Mouse (Mus musculus): ENCODE data around the gene Slc25a31. TPM values are rescaled to one million over a fixed set of nuclear protein-coding genes. Genes with fewer than 3 reads are reported as not detected.

Gene Slc25a31
- polyA plus RNA-seq (2014; fragmentation: Nextera tagmentation; extraction: Ambion mirVana), result 0.44 and 0.59 TPM in 2 replicates

DNA sequence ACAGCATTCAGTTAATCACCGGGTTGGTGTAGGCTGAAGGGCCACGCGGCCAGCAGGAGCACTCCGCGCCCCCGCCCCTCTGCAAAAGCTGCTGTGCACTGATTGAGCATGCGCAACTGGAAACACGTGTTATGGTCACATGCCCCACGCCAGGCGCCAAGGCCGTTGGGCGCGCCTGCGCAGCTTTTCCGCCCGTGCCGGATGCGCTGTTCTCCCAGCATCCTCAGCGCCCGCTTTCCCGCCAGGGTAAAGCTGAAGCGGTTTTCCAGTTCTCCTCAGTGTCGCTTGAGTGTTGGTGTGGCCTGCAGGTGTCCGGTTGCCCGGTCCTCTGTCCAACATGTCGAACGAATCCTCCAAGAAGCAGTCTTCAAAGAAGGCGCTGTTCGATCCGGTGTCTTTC is at the start of gene Slc25a31:
Slc25a31 (plus strand) TSS at position 201 of the 400 bp plus-strand sequence.
- ATAC-seq (ENCODE audit: low FRiP score) (0 out of 2 replicates have a peak, but pooled peaks have one; percentile 17), DNase-seq (ENCODE audit: low spot score) (no peak)
- no peaks in the 10 kb centered on the region; the same call in 1 of the 2 replicates for H3K36me3 ChIP-seq (replicated peaks; ENCODE audit: control insufficient read depth, insufficient read depth)
- H3K27me3 ChIP-seq (ENCODE audit: control insufficient read depth, insufficient read depth, low read length), result no peaks in the 10 kb centered on the region
- H3K4me1 ChIP-seq (replicated peaks; ENCODE audit: control insufficient read depth, insufficient read depth, low read length), result no peaks in the 10 kb centered on the region
- H3K9me3 ChIP-seq (ENCODE audit: control insufficient read depth, low read length), result no peaks in the 10 kb centered on the region
- WGBS, result 92% methylated on average over 30 of the region's 30 CpGs
- no peak within 1 kb of the TSS for H3K4me2 ChIP-seq (replicated peaks)
- no peak within 1 kb of the TSS for H3K27ac ChIP-seq
- no peak within 1 kb of the TSS for H3K4me3 ChIP-seq (replicated peaks; ENCODE audit: low read length)
- H3K9ac ChIP-seq, result no peak within 1 kb of the TSS

GRCm38 (mm10) chr3:40660231-40660630 is 48.4 kb upstream of the Slc25a31 start:
- H3K4me3 ChIP-seq (replicated peaks; ENCODE audit: low read length), result no peak overlapping the region
- ATAC-seq (ENCODE audit: low FRiP score), result no peak
- no peaks in the 10 kb centered on the region for H3K4me1 ChIP-seq (replicated peaks; ENCODE audit: control insufficient read depth, insufficient read depth, low read length)
- H3K9ac ChIP-seq, result no peak overlapping the region
- no peak overlapping the region for H3K4me2 ChIP-seq (replicated peaks)
- H3K27ac ChIP-seq, result no peak overlapping the region
- no peak for DNase-seq (ENCODE audit: low spot score)
- peaks cover 17% of the 10 kb centered on the region; the same call in 1 of the 2 replicates for H3K36me3 ChIP-seq (replicated peaks; ENCODE audit: control insufficient read depth, insufficient read depth)
- WGBS, result 97% methylated on average over 2 of the region's 2 CpGs
- H3K9me3 ChIP-seq (ENCODE audit: control insufficient read depth, low read length), result no peaks in the 10 kb centered on the region
- H3K27me3 ChIP-seq (ENCODE audit: control insufficient read depth, insufficient read depth, low read length), result no peaks in the 10 kb centered on the region

GRCm38 (mm10) chr3:40666109-40666508 is 42.5 kb upstream of the Slc25a31 start:
- no peak overlapping the region for H3K9ac ChIP-seq
- no peak for DNase-seq (ENCODE audit: low spot score)

DNA sequence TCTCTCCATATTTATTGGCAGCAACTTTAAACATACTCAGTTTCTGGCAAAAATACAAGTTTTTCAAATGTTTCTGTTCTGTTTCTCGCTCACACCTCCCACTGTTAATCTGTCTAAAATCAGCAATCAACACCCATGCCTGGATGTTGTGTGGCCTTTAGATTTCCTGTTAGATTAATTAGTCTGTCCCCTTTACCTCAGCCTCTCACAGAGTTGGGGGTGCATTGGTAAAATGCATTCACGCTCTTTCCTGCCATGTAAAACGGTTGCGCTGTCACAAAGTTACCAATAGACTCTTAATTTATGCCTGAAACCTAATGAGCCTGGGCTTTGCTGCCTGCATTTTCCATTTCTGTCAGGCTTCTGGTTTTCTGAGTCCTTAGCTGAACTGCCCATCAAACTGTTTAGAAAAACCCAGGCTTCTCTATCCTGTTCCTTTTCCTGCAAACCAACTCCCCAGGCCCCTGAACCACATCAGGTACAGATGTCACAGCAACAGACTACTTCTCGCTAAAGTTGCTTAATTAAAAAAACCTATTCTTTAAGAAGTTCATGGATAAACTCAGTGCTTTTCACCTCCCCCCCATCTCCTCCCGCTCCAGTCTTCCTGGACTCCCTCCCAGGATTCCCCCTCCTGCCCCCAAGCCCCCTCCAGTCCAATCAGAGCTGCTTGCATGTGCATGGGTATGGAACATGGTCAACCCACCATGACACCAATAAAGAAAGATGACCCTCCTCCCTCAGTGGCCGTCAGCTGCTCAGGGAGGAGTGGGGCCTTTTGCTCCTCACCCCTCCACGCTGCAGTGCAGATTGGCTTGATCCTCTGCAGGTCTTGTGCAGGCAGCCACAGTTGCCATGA is 41.6 kb upstream of the Slc25a31 start:
- DNase-seq (ENCODE audit: low spot score) (no peak), ATAC-seq (ENCODE audit: low FRiP score) (no peak)
- H3K27me3 ChIP-seq (ENCODE audit: control insufficient read depth, insufficient read depth, low read length), result no peaks in the 10 kb centered on the region
- H3K36me3 ChIP-seq (replicated peaks; ENCODE audit: control insufficient read depth, insufficient read depth), result peaks cover 15% of the 10 kb centered on the region; the same call in 1 of the 2 replicates
- H3K9me3 ChIP-seq (ENCODE audit: control insufficient read depth, low read length), result no peaks in the 10 kb centered on the region
- H3K9ac ChIP-seq, result no peak overlapping the region
- 77% methylated on average over 8 of the region's 8 CpGs for WGBS
- H3K4me3 ChIP-seq (replicated peaks; ENCODE audit: low read length), result no peak overlapping the region
- H3K4me2 ChIP-seq (replicated peaks), result no peak overlapping the region
- H3K27ac ChIP-seq, result no peak overlapping the region
- no peaks in the 10 kb centered on the region for H3K4me1 ChIP-seq (replicated peaks; ENCODE audit: control insufficient read depth, insufficient read depth, low read length)

More at GRCm38 (mm10) chr3:40666109-40666508, 42.5 kb upstream of the Slc25a31 start:
- no peak overlapping the region for H3K4me3 ChIP-seq (replicated peaks; ENCODE audit: low read length)
- no peaks in the 10 kb centered on the region for H3K9me3 ChIP-seq (ENCODE audit: control insufficient read depth, low read length)
- WGBS, result 85% methylated on average over 4 of the region's 4 CpGs
- ATAC-seq (ENCODE audit: low FRiP score), result no peak
- H3K4me2 ChIP-seq (replicated peaks), result no peak overlapping the region
- H3K36me3 ChIP-seq (replicated peaks; ENCODE audit: control insufficient read depth, insufficient read depth), result peaks cover 15% of the 10 kb centered on the region; the same call in 1 of the 2 replicates
- H3K4me1 ChIP-seq (replicated peaks; ENCODE audit: control insufficient read depth, insufficient read depth, low read length), result no peaks in the 10 kb centered on the region
- H3K27me3 ChIP-seq (ENCODE audit: control insufficient read depth, insufficient read depth, low read length), result no peaks in the 10 kb centered on the region
- H3K27ac ChIP-seq, result no peak overlapping the region

- Histone ChIP-seq H3K27ac (no peak overlapping the region), H3K9ac (no peak overlapping the region), H3K4me3 (replicated peaks; ENCODE audit: low read length) (no peak overlapping the region), H3K9me3 (ENCODE audit: control insufficient read depth, low read length) (no peaks in the 10 kb centered on the region), H3K36me3 (replicated peaks; ENCODE audit: control insufficient read depth, insufficient read depth) (0 out of 2 replicates have a peak, but pooled peaks cover 9% of the 10 kb centered on the region), H3K27me3 (ENCODE audit: control insufficient read depth, insufficient read depth, low read length) (no peaks in the 10 kb centered on the region), H3K4me1 (replicated peaks; ENCODE audit: control insufficient read depth, insufficient read depth, low read length) (no peaks in the 10 kb centered on the region), H3K4me2 (replicated peaks) (no peak overlapping the region)
- WGBS, result 78% methylated on average over 6 of the region's 6 CpGs
- ATAC-seq (ENCODE audit: low FRiP score) (no peak), DNase-seq (ENCODE audit: low spot score) (no peak)
These were observed 39.8 kb upstream of the Slc25a31 start for GRCm38 (mm10) chr3:40668889-40669288.

GRCm38 (mm10) chr3:40669395-40669794 is 39.3 kb upstream of the Slc25a31 start:
- ATAC-seq (ENCODE audit: low FRiP score), result no peak
- H3K4me2 ChIP-seq (replicated peaks), result no peak overlapping the region
- no peak overlapping the region for H3K9ac ChIP-seq
- no peak for DNase-seq (ENCODE audit: low spot score)
- no peaks in the 10 kb centered on the region for H3K9me3 ChIP-seq (ENCODE audit: control insufficient read depth, low read length)
- WGBS, result 91% methylated on average over 3 of the region's 3 CpGs
- 0 out of 2 replicates have a peak, but pooled peaks cover 9% of the 10 kb centered on the region for H3K36me3 ChIP-seq (replicated peaks; ENCODE audit: control insufficient read depth, insufficient read depth)
- H3K4me1 ChIP-seq (replicated peaks; ENCODE audit: control insufficient read depth, insufficient read depth, low read length), result no peaks in the 10 kb centered on the region
- H3K27me3 ChIP-seq (ENCODE audit: control insufficient read depth, insufficient read depth, low read length), result no peaks in the 10 kb centered on the region
- no peak overlapping the region for H3K27ac ChIP-seq
- no peak overlapping the region for H3K4me3 ChIP-seq (replicated peaks; ENCODE audit: low read length)

GRCm38 (mm10) chr3:40673515-40673914 is 35.1 kb upstream of the Slc25a31 start:
- ATAC-seq (ENCODE audit: low FRiP score) (no peak), DNase-seq (ENCODE audit: low spot score) (no peak)
- no peaks in the 10 kb centered on the region for H3K4me1 ChIP-seq (replicated peaks; ENCODE audit: control insufficient read depth, insufficient read depth, low read length)
- no peak overlapping the region for H3K9ac ChIP-seq
- 57% methylated on average over 1 of the region's 1 CpGs for WGBS
- no peaks in the 10 kb centered on the region for H3K36me3 ChIP-seq (replicated peaks; ENCODE audit: control insufficient read depth, insufficient read depth)
- H3K27me3 ChIP-seq (ENCODE audit: control insufficient read depth, insufficient read depth, low read length), result no peaks in the 10 kb centered on the region
- H3K4me2 ChIP-seq (replicated peaks), result no peak overlapping the region
- no peak overlapping the region for H3K27ac ChIP-seq
- H3K4me3 ChIP-seq (replicated peaks; ENCODE audit: low read length), result no peak overlapping the region
- no peaks in the 10 kb centered on the region for H3K9me3 ChIP-seq (ENCODE audit: control insufficient read depth, low read length)

DNA sequence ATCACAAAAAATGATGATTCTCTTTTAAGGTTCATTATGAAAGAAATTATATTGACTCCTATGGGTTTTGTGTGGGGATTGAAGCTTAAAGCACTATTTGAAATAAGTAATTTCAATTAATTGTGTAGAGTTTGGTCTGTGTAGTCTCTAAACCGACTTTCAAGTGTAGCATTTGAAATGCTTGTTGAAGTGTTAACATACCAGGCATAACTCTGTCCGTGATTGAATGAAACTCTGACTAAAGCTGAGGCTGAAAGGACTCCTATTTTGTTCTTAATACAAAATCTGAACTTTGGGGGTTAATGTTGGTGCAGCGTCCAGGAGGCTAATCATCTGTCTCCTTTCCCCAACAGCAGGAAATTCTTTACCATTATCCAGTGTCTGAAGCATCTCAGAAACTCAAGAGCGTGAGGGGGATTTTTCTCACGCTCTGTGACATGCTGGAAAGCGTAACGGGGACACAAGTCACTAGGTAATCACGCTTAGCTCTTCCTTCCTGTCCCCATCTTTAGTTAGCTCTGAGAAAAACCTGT is 33.7 kb upstream of the Slc25a31 start:
- no peaks in the 10 kb centered on the region for H3K4me1 ChIP-seq (replicated peaks; ENCODE audit: control insufficient read depth, insufficient read depth, low read length)
- no peak for DNase-seq (ENCODE audit: low spot score)
- no peak overlapping the region for H3K4me3 ChIP-seq (replicated peaks; ENCODE audit: low read length)
- H3K27ac ChIP-seq, result no peak overlapping the region
- H3K4me2 ChIP-seq (replicated peaks), result no peak overlapping the region
- H3K9me3 ChIP-seq (ENCODE audit: control insufficient read depth, low read length), result no peaks in the 10 kb centered on the region
- 30% methylated on average over 8 of the region's 8 CpGs for WGBS
- ATAC-seq (ENCODE audit: low FRiP score), result no peak
- no peaks in the 10 kb centered on the region for H3K36me3 ChIP-seq (replicated peaks; ENCODE audit: control insufficient read depth, insufficient read depth)
- no peaks in the 10 kb centered on the region for H3K27me3 ChIP-seq (ENCODE audit: control insufficient read depth, insufficient read depth, low read length)
- H3K9ac ChIP-seq, result no peak overlapping the region

DNA sequence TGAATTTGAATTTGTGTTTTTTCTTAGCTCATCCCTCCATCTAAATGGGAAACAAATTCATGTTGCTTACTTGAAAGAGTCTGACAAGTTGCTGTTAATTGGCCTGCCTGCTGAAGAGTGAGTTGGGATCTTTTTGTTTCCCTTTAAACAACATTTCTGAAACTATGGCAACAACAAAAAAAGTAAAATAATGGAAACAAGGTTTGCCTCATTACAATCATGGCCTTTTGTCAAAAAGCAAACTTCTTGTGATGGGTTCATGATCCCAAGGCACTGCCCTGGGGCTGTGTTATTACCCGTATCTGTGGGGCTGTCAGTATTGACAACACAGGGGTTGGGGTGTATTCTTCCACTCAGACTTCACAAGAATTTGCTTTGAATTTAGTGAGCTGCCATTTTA is 29.8 kb upstream of the Slc25a31 start:
- no peak for DNase-seq (ENCODE audit: low spot score)
- H3K36me3 ChIP-seq (replicated peaks; ENCODE audit: control insufficient read depth, insufficient read depth), result no peaks in the 10 kb centered on the region
- no peak overlapping the region for H3K9ac ChIP-seq
- H3K4me1 ChIP-seq (replicated peaks; ENCODE audit: control insufficient read depth, insufficient read depth, low read length), result no peaks in the 10 kb centered on the region
- H3K9me3 ChIP-seq (ENCODE audit: control insufficient read depth, low read length), result no peaks in the 10 kb centered on the region
- H3K27me3 ChIP-seq (ENCODE audit: control insufficient read depth, insufficient read depth, low read length), result no peaks in the 10 kb centered on the region
- no peak overlapping the region for H3K4me3 ChIP-seq (replicated peaks; ENCODE audit: low read length)
- no peak for ATAC-seq (ENCODE audit: low FRiP score)
- WGBS, result 27% methylated on average over 1 of the region's 1 CpGs
- no peak overlapping the region for H3K4me2 ChIP-seq (replicated peaks)
- H3K27ac ChIP-seq, result no peak overlapping the region

All from hindbrain, embryonic 14.5 days (tissue).